Mouse (Mus musculus): Measurements from ENCODE around the gene Vhl.

DNA sequence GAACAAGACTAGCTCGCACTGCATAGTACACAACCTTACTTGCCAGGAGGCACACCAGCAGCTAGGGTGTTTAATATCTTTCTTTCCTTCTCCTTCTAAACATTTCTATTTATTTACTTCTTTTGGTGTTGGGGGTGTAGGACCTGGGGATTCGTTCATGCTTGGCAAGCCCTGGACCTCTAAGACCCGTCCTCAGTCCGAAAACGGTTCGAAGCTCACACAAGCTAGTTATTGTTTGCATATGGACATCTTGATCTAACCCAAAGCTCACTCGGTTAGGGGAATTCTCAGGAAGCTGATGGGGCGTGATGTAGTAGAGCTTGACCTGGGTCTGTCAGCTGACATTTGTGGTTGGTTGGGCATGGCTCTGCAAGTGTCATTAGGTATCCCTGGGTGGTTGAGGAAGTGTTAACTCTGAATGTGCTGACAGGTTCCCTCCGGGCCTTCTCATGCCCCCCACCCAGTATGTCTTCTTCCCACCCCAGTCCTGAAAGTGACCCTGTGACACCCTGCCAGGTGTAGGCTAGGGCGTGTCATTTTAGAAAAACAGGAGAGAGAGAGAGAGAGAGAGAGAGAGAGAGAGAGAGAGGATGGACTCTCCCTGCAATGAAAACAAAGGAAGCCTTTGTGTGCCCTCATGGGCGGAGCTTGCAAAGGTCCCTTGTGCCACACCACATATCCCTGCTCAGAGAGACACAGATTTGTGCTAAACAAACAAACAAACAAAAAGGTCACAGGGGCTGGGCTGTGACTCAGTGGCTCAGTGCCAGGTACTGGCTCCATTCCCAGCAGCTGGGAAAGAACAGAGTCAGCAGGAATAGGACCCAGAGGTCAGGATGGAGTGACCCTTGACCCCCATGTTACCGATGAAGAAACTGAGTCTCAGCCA, 37.8 kb downstream of the Vhl start:
- TF ChIP-seq CTCF (IDR thresholded peaks at IDR 0.05; ENCODE audit: low read depth) (no peak), EP300 (optimal IDR thresholded peaks at IDR 0.05) (no peak)

Measured in stomach, postnatal 0 days (tissue).